Mouse (Mus musculus) heart, adult 2 months (tissue): Measurements from ENCODE around the gene Cd69. TPM values are rescaled to one million over a fixed set of nuclear protein-coding genes. Genes with fewer than 3 reads are reported as not detected.
A peak's percentile ranks its signal among the peaks of the same experiment; 100 is the strongest.

Experiments
- DNase-seq, 2 experiments: peaks; one replicate each; pipeline ENCODE4 v3.0.0; 2021
- H3K27ac ChIP-seq: fragments of 200-600 bp; 2 replicates; pipeline ENCODE4 v1.8.1; 2022
- H3K27me3 ChIP-seq: fragments of 200-500 bp; 2 replicates; pipeline ENCODE4 v1.6.1; 2012; ENCODE audit warnings: mild to moderate bottlenecking, low read length, inconsistent platforms, mixed read lengths; ENCODE audit not compliant: control insufficient read depth, insufficient read depth
- H3K36me3 ChIP-seq: fragments of 200-500 bp; 2 replicates; pipeline ENCODE4 v1.6.1; 2012; ENCODE audit warnings: low read length, inconsistent platforms; ENCODE audit not compliant: control insufficient read depth, insufficient read depth
- H3K4me1 ChIP-seq: fragments of 200-500 bp; 2 replicates; pipeline ENCODE4 v1.6.1; 2011; ENCODE audit warnings: low read length; ENCODE audit not compliant: control insufficient read depth, insufficient read depth
- H3K4me3 ChIP-seq: fragments of 200-600 bp; 2 replicates; pipeline ENCODE4 v1.8.1; 2022
- H3K79me2 ChIP-seq: fragments of 200-500 bp; replicated peaks from 2 replicates; pipeline ENCODE4 v1.6.1; 2012; ENCODE audit warnings: mild to moderate bottlenecking, inconsistent platforms, low read length, moderate library complexity, mixed read lengths; ENCODE audit not compliant: control insufficient read depth, insufficient read depth
- H3K9ac ChIP-seq: fragments of 200-500 bp; 2 replicates; pipeline ENCODE4 v1.6.1; 2012; ENCODE audit warnings: low read depth, mild to moderate bottlenecking, control low read depth, inconsistent platforms, low read length, mixed read lengths
- CTCF ChIP-seq: fragments of 200-600 bp; IDR thresholded peaks from 2 replicates; pipeline ENCODE4 v1.8.1; 2022; ENCODE audit warnings: antibody characterized with exemption, mild to moderate bottlenecking, moderate library complexity
- EP300 ChIP-seq: fragments of 200-500 bp; IDR thresholded peaks from 2 replicates; pipeline ENCODE4 v1.6.1; 2011; ENCODE audit warnings: low read depth, low read length, control low read depth; ENCODE audit not compliant: insufficient read depth
- POLR2A ChIP-seq: fragments of 200-500 bp; IDR thresholded peaks from 2 replicates; pipeline ENCODE4 v1.6.1; 2011; ENCODE audit warnings: mild to moderate bottlenecking, low read depth, low read length, control low read depth; ENCODE audit not compliant: insufficient read depth
- WGBS: fragments of 180-500 bp; shearing (Covaris S2); methylation state at CpG from one replicate; pipeline ENCODE4 v1.1.7; 2018; 5-methylcytosine and 5-hydroxymethylcytosine counted together
- intact Hi-C: fragments of 180-260 bp; cut with DNase I; formaldehyde crosslinking; loops from one replicate; pipeline ENCODE4 v1.15.1; 2025
- polyA plus RNA-seq: library from polyadenylated mRNA; depleted of rRNA; stranded (reverse); fragments of >200 nt; gene quantifications from 2 replicates; pipeline ENCODE4 v1.2.3, GENCODE M21; 2012
- total RNA-seq, 2 experiments: library from RNA; stranded (reverse); gene quantifications; 2 replicates each; pipeline ENCODE4 v1.2.3; 2021

The Cd69 gene
- total and polyA plus RNA-seq, 3 experiments = 0.26 to 0.49 (median 0.48) TPM

- DNase-seq = no peak
- 39% methylated on average over 3 of the region's 3 CpGs for WGBS
Measured at GRCm38 (mm10) chr6:129275624-129276203, 478 bp upstream of the Cd69 start.

DNA sequence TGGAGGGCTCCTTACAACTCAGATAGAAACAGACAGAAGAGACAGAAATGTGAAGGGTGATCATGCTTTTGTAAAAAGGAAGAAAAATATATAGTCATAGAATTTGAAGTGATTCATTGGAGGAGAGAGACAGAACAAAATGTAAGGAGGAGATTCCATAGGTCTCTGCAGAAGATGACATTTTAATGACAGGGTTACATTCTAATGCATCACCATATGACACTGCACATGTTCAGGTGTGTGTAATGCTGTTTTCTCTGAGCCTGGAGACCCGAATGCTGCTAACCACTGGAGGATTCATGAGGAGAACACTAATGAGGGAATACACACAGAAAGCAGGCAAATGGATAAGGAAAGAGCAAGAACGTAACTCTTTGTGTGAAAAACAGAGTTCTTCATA, 760 bp downstream of the Cd69 start:
- 71% methylated on average over 2 of the region's 2 CpGs for WGBS
- Histone ChIP-seq H3K4me1 (no peaks in the 10 kb centered on the region; the same call in 1 of the 2 replicates), H3K4me3 (no peak overlapping the region), H3K79me2 (no peaks in the 10 kb centered on the region), H3K9ac (no peak overlapping the region), H3K36me3 (no peaks in the 10 kb centered on the region), H3K27me3 (no peaks in the 10 kb centered on the region), H3K27ac (no peak overlapping the region)
- TF ChIP-seq POLR2A = no peak
- no peak for TF ChIP-seq EP300
- no peak for TF ChIP-seq CTCF
- DNase-seq = no peak
- intact Hi-C loops = no loop called here

More at GRCm38 (mm10) chr6:129275624-129276203, 478 bp upstream of the Cd69 start:
- no peak overlapping the region for H3K4me3 ChIP-seq
- no peaks in the 10 kb centered on the region for H3K27me3 ChIP-seq
- no peaks in the 10 kb centered on the region for H3K79me2 ChIP-seq
- H3K9ac ChIP-seq = no peak overlapping the region
- no peaks in the 10 kb centered on the region for H3K36me3 ChIP-seq
- intact Hi-C loops = no loop called here
- TF ChIP-seq EP300 (no peak), CTCF (no peak), POLR2A (no peak)
- no peaks in the 10 kb centered on the region; the same call in 1 of the 2 replicates for H3K4me1 ChIP-seq
- H3K27ac ChIP-seq = no peak overlapping the region

GRCm38 (mm10) chr6:129273662-129274061, 1.6 kb downstream of the Cd69 start:
- Histone ChIP-seq H3K79me2 (no peaks in the 10 kb centered on the region), H3K4me1 (no peaks in the 10 kb centered on the region; the same call in 1 of the 2 replicates), H3K9ac (no peak overlapping the region), H3K27me3 (no peaks in the 10 kb centered on the region), H3K4me3 (no peak overlapping the region), H3K36me3 (no peaks in the 10 kb centered on the region), H3K27ac (no peak overlapping the region)
- whole genome bisulfite sequencing = 80% methylated on average over 3 of the region's 3 CpGs
- intact Hi-C loops = no loop called here
- DNase-seq = peak in 1 of 2 experiments; percentile 6
- TF ChIP-seq POLR2A (no peak), EP300 (no peak), CTCF (no peak)

GRCm38 (mm10) chr6:129266438-129267022, 8.7 kb downstream of the Cd69 start:
- 81% methylated on average over 1 of the region's 1 CpGs for WGBS
- no peak overlapping the region for H3K4me3 ChIP-seq
- no peak for TF ChIP-seq POLR2A
- no peak for TF ChIP-seq CTCF
- no peak for TF ChIP-seq EP300
- H3K79me2 ChIP-seq = no peaks in the 10 kb centered on the region
- no peak for DNase-seq
- no peak overlapping the region for H3K27ac ChIP-seq
- H3K4me1 ChIP-seq = no peaks in the 10 kb centered on the region
- H3K36me3 ChIP-seq = no peaks in the 10 kb centered on the region
- no peaks in the 10 kb centered on the region for H3K27me3 ChIP-seq
- intact Hi-C loops = no loop called here
- H3K9ac ChIP-seq = no peak overlapping the region

DNA sequence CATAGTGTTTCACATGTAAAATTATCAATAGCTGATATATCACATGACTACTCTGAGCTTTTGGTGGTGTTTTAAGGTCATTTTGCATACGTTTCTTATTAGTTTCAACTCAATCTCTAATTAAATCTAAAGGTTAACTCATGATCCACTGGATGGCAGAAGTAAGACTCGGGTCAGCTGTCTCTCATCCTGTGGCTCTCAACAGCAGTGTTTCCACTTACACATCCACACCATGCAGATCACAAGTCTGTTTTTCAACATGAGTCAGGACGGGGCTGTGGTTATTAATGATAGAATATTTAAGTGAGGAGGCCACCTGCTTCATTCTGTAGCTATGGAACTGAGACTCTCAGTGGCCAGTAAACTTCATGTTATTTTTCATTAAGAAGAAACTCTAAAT, 9.4 kb downstream of the Cd69 start:
- H3K27me3 ChIP-seq = no peaks in the 10 kb centered on the region
- DNase-seq = no peak
- H3K79me2 ChIP-seq = no peaks in the 10 kb centered on the region
- no peak overlapping the region for H3K9ac ChIP-seq
- no peak overlapping the region for H3K4me3 ChIP-seq
- H3K36me3 ChIP-seq = no peaks in the 10 kb centered on the region
- intact Hi-C loops = no loop called here
- WGBS = 65% methylated on average over 3 of the region's 3 CpGs
- TF ChIP-seq POLR2A (no peak), EP300 (no peak), CTCF (no peak)
- no peak overlapping the region for H3K27ac ChIP-seq
- H3K4me1 ChIP-seq = no peaks in the 10 kb centered on the region

DNA sequence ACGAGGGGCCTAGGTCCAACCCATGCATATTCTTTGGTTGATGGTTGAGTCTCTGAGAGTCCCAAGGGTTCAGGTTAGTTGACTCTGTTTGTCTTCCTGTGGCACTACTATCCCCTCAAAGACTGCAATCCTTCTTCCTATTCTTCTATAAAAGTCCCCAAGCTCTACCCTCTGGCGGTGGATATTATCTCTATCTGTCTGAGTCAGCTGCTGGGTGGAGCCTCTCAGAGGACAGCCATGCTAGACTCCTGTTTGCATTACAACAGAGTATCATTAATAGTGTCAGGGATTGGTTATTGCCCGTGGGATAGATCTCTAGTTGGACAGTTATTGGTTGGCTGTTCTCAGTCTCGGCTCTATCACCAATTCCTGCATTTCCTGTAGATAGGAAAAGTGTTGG, 14.3 kb downstream of the Cd69 start:
- no peak for TF ChIP-seq CTCF
- TF ChIP-seq EP300 = no peak
- H3K9ac ChIP-seq = no peak overlapping the region
- no peak for DNase-seq
- H3K27me3 ChIP-seq = no peaks in the 10 kb centered on the region
- WGBS = 69% methylated on average over 4 of the region's 4 CpGs
- H3K4me3 ChIP-seq = no peak overlapping the region
- no peak overlapping the region for H3K27ac ChIP-seq
- no peaks in the 10 kb centered on the region for H3K79me2 ChIP-seq
- intact Hi-C loops = loop anchor here (1.0 kb wide), 1 partner anchor 105 kb away; no protein-coding TSS in a partner anchor
- no peaks in the 10 kb centered on the region for H3K4me1 ChIP-seq
- H3K36me3 ChIP-seq = no peaks in the 10 kb centered on the region
